Mouse (Mus musculus) heart, postnatal 10 days (tissue): ENCODE measurements at regions not wholly inside any gene's neighbourhood (a gene's known extent, or its start where the extent isn't known, plus 50 kb on each side); places are given as distances from the start of the nearest gene placed in this dataset.

Experiments used
- DNase-seq, 2 experiments: peaks; one replicate each; pipeline ENCODE4 v3.0.0; 2021
- intact Hi-C: fragments of 180-260 bp; cut with DNase I; formaldehyde crosslinking; loops from one replicate; pipeline ENCODE4 v1.15.1; 2025

GRCm38 (mm10) chr15:13765411-13765810 is 591.9 kb upstream of the Cdh6 start:
- intact Hi-C loops: no loop called here

DNA sequence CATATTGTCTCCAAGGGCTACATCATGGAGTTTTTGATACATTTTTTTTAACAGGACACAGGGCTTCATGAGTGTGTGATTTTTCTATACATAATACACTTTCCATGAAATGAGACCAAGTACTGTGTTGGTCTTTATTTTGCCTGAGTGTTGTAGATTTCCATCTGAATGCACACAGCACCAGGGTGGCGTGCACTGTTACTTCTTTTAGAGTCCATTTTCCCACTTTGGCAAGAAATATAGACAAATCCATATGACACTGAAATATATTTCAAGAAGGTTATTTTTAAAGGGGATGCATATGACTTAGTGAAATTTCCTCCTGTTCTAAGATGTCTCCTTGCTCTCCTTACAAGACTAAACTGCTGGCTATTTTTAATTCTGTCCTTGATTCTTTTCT is 591.1 kb upstream of the Cdh6 start:
- DNase-seq: no peak
- intact Hi-C loops: no loop called here

More at GRCm38 (mm10) chr15:13765411-13765810, 591.9 kb upstream of the Cdh6 start:
- no peak for DNase-seq

GRCm38 (mm10) chr15:13746559-13746958 is 573.1 kb upstream of the Cdh6 start:
- intact Hi-C loops: no loop called here

DNA sequence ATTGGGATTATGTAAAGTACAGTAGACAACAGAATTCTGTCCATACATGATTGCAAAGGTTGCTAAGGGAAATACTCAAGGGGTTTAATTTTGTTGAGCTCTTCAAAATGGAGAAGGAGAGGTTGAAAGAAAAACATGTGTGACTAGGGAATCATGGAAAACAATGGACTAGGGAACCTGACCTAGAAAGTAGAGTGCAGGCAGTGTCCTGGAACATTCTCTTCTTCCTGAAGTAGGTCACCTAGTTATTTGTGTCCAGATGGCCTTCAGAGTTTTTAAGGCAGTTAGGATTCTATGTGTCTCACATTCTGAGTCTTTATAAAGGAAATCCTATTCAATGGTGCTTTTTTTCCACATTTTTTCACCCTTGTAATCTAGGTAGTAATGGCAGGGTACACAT is 532.8 kb upstream of the Cdh6 start:
- no peak for DNase-seq

More at GRCm38 (mm10) chr15:13746559-13746958, 573.1 kb upstream of the Cdh6 start:
- DNase-seq: no peak

GRCm38 (mm10) chr15:13705187-13705586 is 531.7 kb upstream of the Cdh6 start:
- intact Hi-C loops: no loop called here
- DNase-seq: no peak

More for the DNA sequence above, 532.8 kb upstream of the Cdh6 start:
- intact Hi-C loops: no loop called here

- intact Hi-C loops: no loop called here
Measured at GRCm38 (mm10) chr15:13668193-13668592, 494.7 kb upstream of the Cdh6 start.

DNA sequence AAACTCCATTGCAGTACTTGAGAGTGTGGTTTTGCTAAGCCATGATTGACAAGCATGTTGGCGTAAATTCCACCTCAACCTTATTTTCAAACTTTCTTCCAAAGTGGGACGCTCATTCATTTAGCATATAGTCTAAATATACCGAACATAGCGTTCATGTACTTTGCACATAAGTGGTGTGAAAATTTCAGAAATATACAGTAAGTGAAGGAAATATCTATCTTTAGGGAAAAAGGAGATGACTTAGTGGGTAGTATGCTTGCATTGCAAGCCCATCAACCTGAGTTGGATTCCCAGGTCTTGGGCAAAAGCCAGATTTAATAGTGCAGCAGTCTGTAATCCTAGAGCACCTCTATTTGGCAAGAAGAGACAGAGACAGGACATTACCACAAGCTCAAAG is 493.8 kb upstream of the Cdh6 start:
- DNase-seq: no peak
- intact Hi-C loops: no loop called here

More at GRCm38 (mm10) chr15:13668193-13668592, 494.7 kb upstream of the Cdh6 start:
- no peak for DNase-seq

DNA sequence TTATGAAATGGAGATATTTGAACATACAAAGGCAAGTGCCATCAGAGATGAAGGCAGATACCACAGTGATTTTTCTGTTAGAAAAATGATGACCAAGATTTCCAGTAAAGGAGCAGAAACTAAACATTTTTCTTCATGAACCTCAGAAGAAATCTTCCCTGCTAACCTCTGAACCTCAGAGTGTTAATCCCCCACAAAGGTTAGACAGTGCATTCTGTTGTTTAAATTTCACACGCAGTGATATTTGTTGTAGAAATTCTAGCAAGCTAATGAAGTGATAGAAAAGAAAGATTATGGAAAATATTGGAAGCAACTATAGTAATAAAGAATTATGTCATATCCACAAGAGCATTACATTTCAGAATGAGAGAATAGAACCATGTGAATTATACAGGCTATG is 488.8 kb upstream of the Cdh6 start:
- no peak for DNase-seq
- intact Hi-C loops: no loop called here

DNA sequence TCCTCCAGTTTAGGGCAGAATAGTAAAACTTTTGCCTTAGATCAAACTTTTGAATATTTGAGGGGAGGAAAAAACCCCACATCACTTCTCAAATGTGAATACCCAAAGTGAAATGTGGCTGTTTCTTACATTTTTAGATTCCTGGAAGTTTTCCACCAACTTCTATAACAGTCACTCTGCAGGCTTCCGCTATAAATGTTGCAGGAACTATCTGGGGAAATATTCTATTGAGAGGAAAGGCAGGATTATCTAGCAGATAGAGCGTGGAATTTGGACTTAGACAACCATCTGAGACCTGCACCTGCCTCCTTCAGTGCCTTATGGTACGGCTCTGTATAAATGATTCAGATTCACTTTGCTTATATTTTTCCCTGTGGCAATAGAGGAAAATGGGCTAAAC is 481.6 kb upstream of the Cdh6 start:
- intact Hi-C loops: no loop called here

DNA sequence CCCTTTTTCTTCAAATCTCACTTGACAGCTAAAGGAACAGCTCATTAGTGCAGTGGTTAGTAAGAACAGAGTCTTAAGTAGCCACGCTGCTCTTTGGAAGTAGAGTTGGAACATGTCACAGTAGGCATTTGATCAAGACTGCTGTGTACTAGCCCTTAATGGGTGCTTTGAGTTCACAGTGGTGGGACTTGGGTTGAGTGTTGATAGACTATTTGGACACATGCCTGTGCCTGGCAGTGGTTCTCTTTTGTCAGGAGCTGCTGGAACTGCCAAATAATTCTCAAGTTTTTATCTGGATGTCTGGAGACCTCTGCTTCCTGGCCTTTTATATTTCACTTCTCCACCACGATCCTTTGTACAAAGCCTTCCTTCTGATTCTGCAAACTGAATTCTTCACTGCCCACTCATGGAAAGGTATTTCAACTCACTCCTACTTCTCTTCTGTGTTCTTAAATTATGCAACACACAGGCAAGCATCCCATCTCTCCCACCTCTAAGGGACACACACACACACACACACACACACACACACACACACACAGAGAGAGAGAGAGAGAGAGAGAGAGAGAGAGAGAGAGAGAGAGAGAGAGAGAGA is 462.0 kb upstream of the Cdh6 start:
- peak; percentile 61 to 77 for DNase-seq
- intact Hi-C loops: no loop called here

More for the DNA sequence above, 481.6 kb upstream of the Cdh6 start:
- DNase-seq: no peak

DNA sequence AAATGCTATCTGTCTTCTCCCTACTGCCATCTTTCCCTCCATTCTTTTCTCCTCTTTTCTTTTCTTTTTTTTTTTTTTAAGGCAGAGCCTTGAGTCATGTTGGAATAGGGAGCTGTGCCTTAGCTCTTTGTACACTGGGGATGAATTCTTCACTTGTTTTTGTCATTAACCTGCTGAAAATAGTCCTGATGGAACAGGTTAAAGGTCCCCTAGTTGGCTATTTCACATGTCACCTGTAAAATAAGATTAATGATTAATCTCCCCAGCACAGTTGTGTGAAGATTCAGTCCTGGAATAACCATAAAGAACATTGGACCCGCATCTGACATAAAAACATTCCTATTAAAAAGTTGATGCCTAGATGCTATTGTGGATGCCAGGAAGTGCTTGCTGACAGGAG is 428.7 kb upstream of the Cdh6 start:
- no peak for DNase-seq
- intact Hi-C loops: no loop called here

DNA sequence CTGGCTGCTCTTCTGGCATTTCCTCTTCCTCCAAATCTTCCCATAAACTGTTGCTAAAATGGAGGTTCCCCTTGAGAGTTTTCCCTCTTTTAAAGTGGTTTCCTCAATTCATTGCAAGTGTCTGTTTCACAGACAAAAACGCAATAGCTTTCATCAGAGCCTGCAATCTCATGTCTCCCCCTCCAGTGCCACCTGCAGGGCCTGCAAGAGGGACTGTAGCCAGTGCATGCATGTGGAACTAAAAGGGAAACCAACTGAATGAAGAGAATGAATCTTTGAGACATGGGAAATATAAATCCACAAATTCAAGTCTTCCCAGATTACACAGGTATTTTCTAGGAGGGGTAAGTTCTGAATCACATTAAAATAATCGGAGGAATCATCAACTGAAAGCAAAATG is 424.4 kb upstream of the Cdh6 start:
- intact Hi-C loops: no loop called here

GRCm38 (mm10) chr15:13593823-13594222 is 420.3 kb upstream of the Cdh6 start:
- intact Hi-C loops: no loop called here
- no peak for DNase-seq

More for the DNA sequence above, 424.4 kb upstream of the Cdh6 start:
- no peak for DNase-seq

- intact Hi-C loops: no loop called here
- DNase-seq: no peak
Measured at GRCm38 (mm10) chr15:13590864-13591263, 417.4 kb upstream of the Cdh6 start.

GRCm38 (mm10) chr15:13583300-13583699 is 409.8 kb upstream of the Cdh6 start:
- intact Hi-C loops: no loop called here
- no peak for DNase-seq

GRCm38 (mm10) chr15:13582134-13582533 is 408.7 kb upstream of the Cdh6 start:
- no peak for DNase-seq
- intact Hi-C loops: no loop called here

DNA sequence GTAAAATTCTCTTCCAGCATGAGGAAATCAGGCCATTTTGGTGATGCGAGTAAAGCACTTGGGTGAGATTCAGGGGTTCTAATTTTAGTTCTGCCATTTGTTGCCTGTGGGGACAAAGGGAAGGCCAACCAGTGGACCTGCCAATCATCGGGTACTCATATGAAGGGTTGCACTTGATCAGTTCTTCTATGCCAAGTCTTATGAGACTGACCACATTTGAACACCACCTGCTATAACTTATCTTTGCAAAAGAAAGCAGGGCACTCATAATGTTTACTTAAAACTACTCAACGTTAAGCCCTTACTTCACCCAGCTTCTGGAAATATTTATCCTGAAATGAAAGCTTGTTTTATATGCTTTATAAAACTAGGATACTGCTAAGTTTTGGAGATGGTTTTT is 400.1 kb upstream of the Cdh6 start:
- intact Hi-C loops: no loop called here
- DNase-seq: peak in 1 of 2 experiments; percentile 21

- intact Hi-C loops: no loop called here
- peak; percentile 6 to 32 for DNase-seq
Measured at GRCm38 (mm10) chr15:13560920-13561319, 387.4 kb upstream of the Cdh6 start.

DNA sequence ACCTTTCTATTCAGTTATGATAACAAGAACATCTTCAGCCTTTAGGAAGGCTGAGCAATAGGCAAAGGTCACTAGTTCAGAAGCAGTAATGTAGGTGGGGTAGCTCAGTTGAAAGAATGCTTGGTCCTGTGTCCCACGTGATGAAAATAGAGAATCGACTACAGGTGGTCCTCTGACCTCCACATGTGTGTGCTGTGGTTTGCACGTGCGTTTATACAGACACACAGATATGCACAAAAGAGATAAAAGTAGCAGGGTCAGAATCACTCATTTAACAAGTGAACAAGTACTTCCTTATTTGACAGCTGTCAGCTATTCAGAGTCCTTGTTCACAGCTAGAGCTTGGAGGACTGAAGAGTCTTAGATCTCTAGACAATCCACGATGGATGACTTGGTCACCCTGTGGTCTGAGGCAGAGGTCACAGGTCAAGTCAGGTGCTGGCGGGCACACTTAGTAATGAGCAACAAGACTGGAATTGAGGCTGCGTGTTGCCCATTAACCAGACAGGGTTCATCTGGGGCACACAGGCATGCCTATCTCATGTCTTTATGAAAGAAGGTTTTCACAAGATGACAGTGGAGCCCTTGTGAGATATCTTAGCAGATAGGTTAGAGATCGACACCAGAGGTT is 375.8 kb upstream of the Cdh6 start:
- no peak for DNase-seq
- intact Hi-C loops: no loop called here

DNA sequence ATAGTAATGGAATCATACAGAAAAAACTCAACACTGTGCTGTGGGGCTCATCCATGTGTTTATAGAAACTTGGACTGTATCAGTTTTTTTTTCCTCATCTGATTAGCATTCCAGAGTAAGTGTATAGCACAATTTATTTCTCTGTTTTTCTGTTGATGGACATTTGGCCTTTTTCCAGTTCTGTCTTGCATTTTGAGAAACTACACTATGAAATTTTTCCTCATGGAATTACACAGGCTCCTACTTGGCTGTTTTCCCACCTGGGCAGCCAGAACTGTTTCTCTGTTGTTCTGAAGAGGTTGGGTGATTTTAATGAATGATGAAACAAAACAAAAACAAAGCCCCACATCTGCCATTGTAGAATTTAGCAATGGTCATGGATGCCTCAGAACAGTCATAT is 366.6 kb upstream of the Cdh6 start:
- no peak for DNase-seq
- intact Hi-C loops: no loop called here

- DNase-seq: no peak
- intact Hi-C loops: no loop called here
Measured at GRCm38 (mm10) chr15:13534017-13534416, 360.5 kb upstream of the Cdh6 start.

- DNase-seq: no peak
- intact Hi-C loops: no loop called here
Measured at GRCm38 (mm10) chr15:13529960-13530359, 356.5 kb upstream of the Cdh6 start.

DNA sequence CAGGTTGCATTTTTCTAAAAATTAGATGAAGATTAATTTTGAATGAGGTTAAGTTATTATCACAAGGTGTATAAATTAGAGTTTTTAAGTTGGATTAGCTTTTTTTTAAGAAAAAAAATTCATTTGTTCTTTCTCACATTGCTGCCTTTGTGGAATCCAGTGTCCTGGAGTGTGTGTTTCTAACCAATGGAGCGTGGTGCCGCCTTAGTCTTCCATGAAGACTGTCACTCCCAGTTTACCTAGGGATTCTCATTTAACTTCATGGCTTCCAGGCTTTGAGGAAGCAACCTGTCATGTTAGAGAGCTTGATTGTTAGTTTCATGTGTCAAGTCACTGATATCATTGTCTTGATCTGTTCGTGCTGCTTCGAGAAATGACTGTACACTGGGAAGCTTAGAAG is 355.6 kb upstream of the Cdh6 start:
- DNase-seq: no peak
- intact Hi-C loops: no loop called here
